Mouse (Mus musculus): Measurements from ENCODE around the gene Dzip1. TPM values are rescaled to one million over a fixed set of nuclear protein-coding genes. Genes with fewer than 3 reads are reported as not detected.

Gene Dzip1
- 419 and 440 TPM in 2 replicates for total RNA-seq (2014; rRNA removed)
- polyA plus RNA-seq (2015; fragmentation: Nextera tagmentation; extraction: Ambion mirVana): 116 and 123 TPM in 2 replicates

DNA sequence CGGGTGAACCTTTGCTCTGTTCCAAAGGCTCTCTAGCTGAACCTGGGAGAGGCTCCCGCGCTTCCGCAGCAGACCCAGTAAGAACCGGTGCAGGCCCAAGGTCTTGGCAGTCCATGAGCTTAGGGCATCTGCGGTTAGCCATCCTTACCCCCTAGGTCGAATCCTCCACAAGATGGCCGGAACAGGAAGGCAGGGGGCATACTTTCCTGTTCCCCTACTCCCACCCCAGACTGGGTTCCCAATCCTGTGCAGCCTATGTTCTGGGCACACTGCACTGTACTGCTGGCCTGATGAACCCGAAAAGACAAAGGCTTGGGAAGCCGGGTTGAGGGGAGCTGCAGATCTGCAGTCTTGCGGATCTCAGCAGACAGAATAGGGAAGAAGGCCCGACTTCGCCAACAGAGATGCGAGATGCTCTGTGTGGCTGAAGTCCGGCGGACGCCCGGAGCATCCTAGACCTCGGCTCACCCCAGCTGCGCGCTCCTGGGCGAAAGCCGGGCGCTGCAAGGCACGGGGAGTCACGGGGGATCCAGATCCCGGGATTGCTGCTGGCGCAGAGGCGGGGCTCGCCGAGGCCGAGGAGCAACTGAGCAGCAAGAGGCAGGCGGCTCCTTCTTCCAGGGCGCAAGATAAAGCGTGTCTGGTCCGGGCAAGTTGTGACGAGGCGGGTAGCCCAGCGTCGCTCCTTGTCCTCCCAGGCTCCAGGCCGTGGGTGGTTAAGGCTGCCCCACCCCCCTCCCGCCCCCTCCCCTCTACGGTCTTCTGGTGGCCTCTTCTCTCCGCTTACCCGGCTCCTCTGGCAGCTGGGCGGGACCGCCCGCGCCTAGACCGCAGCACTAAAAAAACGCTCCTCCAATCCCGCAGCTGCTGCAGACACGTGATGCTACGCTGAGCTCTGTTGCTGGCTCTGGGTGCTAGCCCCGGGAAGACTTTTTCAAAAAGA is at the start of gene Dzip1:
Gene Dzip1 (minus strand): TSS at position 788 of the 943 bp plus-strand sequence.
- H3K27me3 ChIP-seq (ENCODE audit: insufficient read depth, low read length): no peaks in the 10 kb centered on the region
- no peaks in the 10 kb centered on the region for H3K36me3 ChIP-seq (ENCODE audit: insufficient read depth, low read length)
- H3K27ac ChIP-seq (ENCODE audit: low read depth, low read length): peak within 1 kb of the TSS; percentile 91
- peaks cover 30% of the 10 kb centered on the region for H3K4me1 ChIP-seq (ENCODE audit: insufficient read depth, low read length)
- no peaks in the 10 kb centered on the region for H3K9me3 ChIP-seq (ENCODE audit: low read length)
- WGBS: under 1% methylated on average over 54 of the region's 55 CpGs
- H3K4me2 ChIP-seq (ENCODE audit: low read depth, low read length, poor library complexity, severe bottlenecking): peak within 1 kb of the TSS; percentile 89
- H3K4me3 ChIP-seq (ENCODE audit: low read depth, low read length): peak within 1 kb of the TSS; percentile 83
- DNase-seq (ENCODE audit: low spot score) (peak; percentile 91), ATAC-seq (ENCODE audit: low FRiP score) (peak; percentile 93)
- H3K9ac ChIP-seq (replicated peaks; ENCODE audit: low read length, poor library complexity, severe bottlenecking): peak within 1 kb of the TSS; percentile 88
- TF ChIP-seq CTCF (IDR thresholded peaks at IDR 0.05): peak; percentile 41; the same call in 1 of the 2 replicates

DNA sequence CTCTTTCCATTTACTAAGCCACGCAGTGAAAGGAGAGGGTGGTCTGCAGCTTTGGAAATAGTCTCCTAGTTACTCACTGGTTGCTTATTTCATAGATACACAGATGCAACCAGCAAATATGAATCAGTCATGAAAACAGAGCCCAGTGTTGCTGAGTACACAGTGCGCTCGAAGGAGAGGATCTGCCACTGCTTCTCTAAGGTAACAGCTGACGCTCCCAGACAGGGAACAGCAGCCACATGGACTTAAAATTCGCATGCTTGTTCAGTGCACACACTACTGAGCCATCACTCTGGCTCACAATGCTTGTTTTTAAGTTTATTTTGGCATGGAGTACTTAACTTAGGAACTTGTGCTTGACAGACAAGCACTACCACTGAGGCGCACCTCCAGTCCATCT is 47.0 kb upstream of the Dzip1 start:
- ATAC-seq (ENCODE audit: low FRiP score): no peak
- WGBS: 90% methylated on average over 6 of the region's 6 CpGs
- H3K36me3 ChIP-seq (ENCODE audit: insufficient read depth, low read length): peaks cover 36% of the 10 kb centered on the region

DNA sequence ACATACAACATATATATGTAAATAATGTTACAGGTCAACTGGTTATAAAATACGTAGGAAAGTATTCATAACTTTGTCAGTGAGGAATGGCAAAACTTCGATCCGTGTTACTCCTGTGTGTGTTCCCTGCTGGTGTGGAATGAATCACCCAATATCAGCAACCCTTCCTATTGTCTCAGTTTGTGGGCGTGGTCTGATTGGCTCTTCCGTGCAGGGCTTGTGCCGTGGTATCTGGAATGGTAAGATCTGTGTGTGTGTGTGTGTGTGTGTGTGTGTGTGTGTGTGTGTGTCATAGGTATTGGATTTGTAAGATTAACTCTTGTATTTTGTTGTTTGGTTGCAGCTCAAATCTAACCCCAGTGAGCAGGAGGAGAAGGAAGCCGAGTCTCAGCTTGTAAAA is 42.4 kb upstream of the Dzip1 start:
- Histone ChIP-seq H3K36me3 (ENCODE audit: insufficient read depth, low read length) (peaks cover 30% of the 10 kb centered on the region), H3K4me1 (ENCODE audit: insufficient read depth, low read length) (no peaks in the 10 kb centered on the region), H3K4me3 (ENCODE audit: low read depth, low read length) (no peak overlapping the region), H3K9ac (replicated peaks; ENCODE audit: low read length, poor library complexity, severe bottlenecking) (no peak overlapping the region), H3K9me3 (ENCODE audit: low read length) (no peaks in the 10 kb centered on the region), H3K27me3 (ENCODE audit: insufficient read depth, low read length) (no peaks in the 10 kb centered on the region), H3K27ac (ENCODE audit: low read depth, low read length) (no peak overlapping the region), H3K4me2 (ENCODE audit: low read depth, low read length, poor library complexity, severe bottlenecking) (no peak overlapping the region)
- no peak for TF ChIP-seq CTCF (IDR thresholded peaks at IDR 0.05)
- 85% methylated on average over 7 of the region's 7 CpGs for whole genome bisulfite sequencing
- DNase-seq (ENCODE audit: low spot score) (no peak), ATAC-seq (ENCODE audit: low FRiP score) (no peak)

More for the DNA sequence above, 47.0 kb upstream of the Dzip1 start:
- Histone ChIP-seq H3K9me3 (ENCODE audit: low read length) (no peaks in the 10 kb centered on the region), H3K9ac (replicated peaks; ENCODE audit: low read length, poor library complexity, severe bottlenecking) (no peak overlapping the region), H3K4me2 (ENCODE audit: low read depth, low read length, poor library complexity, severe bottlenecking) (no peak overlapping the region), H3K4me1 (ENCODE audit: insufficient read depth, low read length) (no peaks in the 10 kb centered on the region), H3K27me3 (ENCODE audit: insufficient read depth, low read length) (no peaks in the 10 kb centered on the region), H3K27ac (ENCODE audit: low read depth, low read length) (no peak overlapping the region), H3K4me3 (ENCODE audit: low read depth, low read length) (no peak overlapping the region)
- TF ChIP-seq CTCF (IDR thresholded peaks at IDR 0.05): no peak
- DNase-seq (ENCODE audit: low spot score): no peak

DNA sequence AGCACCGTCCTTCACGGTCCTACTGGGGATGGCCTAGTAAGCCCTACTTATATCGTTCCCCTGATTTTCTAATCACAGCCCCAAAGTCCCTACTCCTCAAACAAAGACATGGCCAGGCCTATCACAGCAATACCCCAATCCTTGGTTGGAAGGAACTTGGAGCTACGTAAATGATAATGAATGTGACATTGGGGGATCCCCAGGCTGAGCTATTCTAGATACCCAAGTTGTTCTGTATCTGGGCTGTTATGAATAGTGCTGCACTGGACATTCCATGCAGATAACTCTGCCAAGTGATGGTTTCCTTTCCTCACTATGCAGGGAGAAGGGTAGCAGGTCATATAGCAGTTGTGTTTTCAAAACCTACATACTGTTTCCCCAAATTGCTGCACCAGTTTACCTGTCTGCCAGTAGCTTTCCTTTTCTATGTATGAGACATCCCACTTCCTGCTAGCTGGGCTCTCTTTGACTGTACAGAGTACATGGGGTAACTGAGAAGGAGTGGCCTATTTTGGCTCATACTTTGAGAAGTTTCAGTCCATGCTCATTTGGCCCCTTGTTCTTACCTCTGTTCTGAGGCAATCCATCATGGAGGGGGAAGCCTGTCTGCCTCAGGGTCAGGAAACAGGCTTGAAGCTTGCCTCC is 40.2 kb upstream of the Dzip1 start:
- Histone ChIP-seq H3K4me2 (ENCODE audit: low read depth, low read length, poor library complexity, severe bottlenecking) (no peak overlapping the region), H3K27me3 (ENCODE audit: insufficient read depth, low read length) (no peaks in the 10 kb centered on the region), H3K9me3 (ENCODE audit: low read length) (no peaks in the 10 kb centered on the region), H3K4me3 (ENCODE audit: low read depth, low read length) (no peak overlapping the region), H3K4me1 (ENCODE audit: insufficient read depth, low read length) (no peaks in the 10 kb centered on the region), H3K27ac (ENCODE audit: low read depth, low read length) (no peak overlapping the region), H3K9ac (replicated peaks; ENCODE audit: low read length, poor library complexity, severe bottlenecking) (no peak overlapping the region), H3K36me3 (ENCODE audit: insufficient read depth, low read length) (peaks cover 21% of the 10 kb centered on the region)
- TF ChIP-seq CTCF (IDR thresholded peaks at IDR 0.05): no peak
- no peak for ATAC-seq (ENCODE audit: low FRiP score)
- no peak for DNase-seq (ENCODE audit: low spot score)
- WGBS: 96% methylated on average over 4 of the region's 4 CpGs

DNA sequence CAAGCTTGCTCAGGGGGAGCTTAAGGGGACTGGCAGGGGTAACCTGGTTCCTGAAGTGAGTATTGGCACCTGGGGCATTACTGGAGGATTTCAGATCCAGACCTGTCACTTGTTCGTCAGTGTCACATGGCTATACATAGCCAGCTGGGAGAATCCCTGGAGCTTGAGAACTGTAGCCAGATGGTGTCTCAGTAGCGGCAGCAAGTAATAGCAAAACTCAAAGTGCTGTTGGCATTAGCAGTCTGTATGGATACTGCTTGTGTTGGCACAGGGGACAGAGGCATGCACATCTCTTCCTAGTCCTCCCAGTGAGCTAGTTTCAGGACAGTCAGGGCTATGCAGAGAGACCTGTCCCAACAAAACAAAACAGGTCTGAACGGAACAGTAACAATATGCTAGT is 32.8 kb upstream of the Dzip1 start:
- Histone ChIP-seq H3K27me3 (ENCODE audit: insufficient read depth, low read length) (no peaks in the 10 kb centered on the region), H3K36me3 (ENCODE audit: insufficient read depth, low read length) (peaks cover 21% of the 10 kb centered on the region), H3K4me3 (ENCODE audit: low read depth, low read length) (no peak overlapping the region), H3K9me3 (ENCODE audit: low read length) (no peaks in the 10 kb centered on the region), H3K4me2 (ENCODE audit: low read depth, low read length, poor library complexity, severe bottlenecking) (no peak overlapping the region), H3K9ac (replicated peaks; ENCODE audit: low read length, poor library complexity, severe bottlenecking) (no peak overlapping the region), H3K27ac (ENCODE audit: low read depth, low read length) (no peak overlapping the region), H3K4me1 (ENCODE audit: insufficient read depth, low read length) (no peaks in the 10 kb centered on the region)
- DNase-seq (ENCODE audit: low spot score): no peak
- TF ChIP-seq CTCF (IDR thresholded peaks at IDR 0.05): no peak
- 86% methylated on average over 3 of the region's 3 CpGs for WGBS
- ATAC-seq (ENCODE audit: low FRiP score): no peak
